8 mouse cellular contexts compared by ENCODE assay signal in genomic region chr8:120488636-120489131, GRCm38 (mm10).
DNase-seq lines count a peak whose midpoint lies in the region; ATAC-seq and TF ChIP-seq lines count a peak whose summit lies in the region.

No protein-coding gene starts in this region.

- peaks cover 14% of the 10 kb centered on the region for H3K4me1 ChIP-seq in cortical plate, adult 2 months (ENCODE audit: control insufficient read depth, insufficient read depth, low read length)
- peaks cover 81% of the 10 kb centered on the region for H3K4me1 ChIP-seq in intestine, embryonic 15.5 days (replicated peaks)
- H3K4me1 ChIP-seq in lung, embryonic 16.5 days (replicated peaks; ENCODE audit: control insufficient read depth, insufficient read depth, low read length) = peaks cover 73% of the 10 kb centered on the region
- H3K4me1 ChIP-seq in stomach, postnatal 0 days (replicated peaks; ENCODE audit: control insufficient read depth, insufficient read depth) = no peaks in the 10 kb centered on the region

- no peak for ATAC-seq in CD4-positive, CD25-positive, alpha-beta regulatory T cell, adult 4 months
- no peak for ATAC-seq in intestine, embryonic 15.5 days
- no peak for ATAC-seq in lung, embryonic 16.5 days (ENCODE audit: low read depth)
- ATAC-seq in stomach, postnatal 0 days (ENCODE audit: low FRiP score, low TSS enrichment) = no peak

- no peaks in the 10 kb centered on the region for H3K36me3 ChIP-seq in intestine, embryonic 15.5 days
- H3K36me3 ChIP-seq in lung, embryonic 16.5 days (ENCODE audit: control insufficient read depth, insufficient read depth, low read length) = no peaks in the 10 kb centered on the region
- H3K36me3 ChIP-seq in stomach, postnatal 0 days (ENCODE audit: control insufficient read depth, insufficient read depth, low read length) = no peaks in the 10 kb centered on the region

- TF ChIP-seq POLR2A in cortical plate, adult 2 months (IDR thresholded peaks at IDR 0.05; ENCODE audit: extremely low read depth, insufficient read depth, low read length) = no peak

- peak; percentile 28 for DNase-seq in CD4-positive, CD25-positive, alpha-beta regulatory T cell, adult 2 months (ENCODE audit: low read depth, low spot score)
- DNase-seq in 3T3-L1 (ENCODE audit: low read depth, low spot score) = peak; percentile 32
- peak; percentile 63 for DNase-seq in stomach, postnatal 0 days (ENCODE audit: low spot score)
- DNase-seq in testis, postnatal 10 days (ENCODE audit: low spot score) = no peak

- H3K4me3 ChIP-seq in cortical plate, adult 2 months (ENCODE audit: insufficient read depth, low read length) = peak overlapping the region; percentile 49
- H3K4me3 ChIP-seq in intestine, embryonic 15.5 days (replicated peaks) = peak overlapping the region; percentile 78
- peak overlapping the region; percentile 65 for H3K4me3 ChIP-seq in lung, embryonic 16.5 days (ENCODE audit: low read length)
- H3K4me3 ChIP-seq in stomach, postnatal 0 days (ENCODE audit: low read depth, low read length) = peak overlapping the region; percentile 75

- H3K4me2 ChIP-seq in intestine, embryonic 15.5 days (replicated peaks) = peak overlapping the region; percentile 98
- H3K4me2 ChIP-seq in lung, embryonic 16.5 days (ENCODE audit: low read depth, low read length) = peak overlapping the region; percentile 98
- peak overlapping the region; percentile 98 for H3K4me2 ChIP-seq in stomach, postnatal 0 days (replicated peaks; ENCODE audit: low read depth)

- no peaks in the 10 kb centered on the region; the same call in 1 of the 2 replicates for H3K27me3 ChIP-seq in intestine, embryonic 15.5 days (replicated peaks)
- no peaks in the 10 kb centered on the region for H3K27me3 ChIP-seq in lung, embryonic 16.5 days (ENCODE audit: control insufficient read depth, insufficient read depth, low read depth, low read length)
- H3K27me3 ChIP-seq in stomach, postnatal 0 days (ENCODE audit: control insufficient read depth, insufficient read depth, low read length) = no peaks in the 10 kb centered on the region

- TF ChIP-seq EP300 in stomach, postnatal 0 days (optimal IDR thresholded peaks at IDR 0.05) = no peak

- WGBS in intestine, embryonic 15.5 days = under 1% methylated on average over 25 of the region's 25 CpGs
- under 1% methylated on average over 25 of the region's 25 CpGs for WGBS in lung, embryonic 16.5 days
- under 1% methylated on average over 25 of the region's 25 CpGs for WGBS in stomach, postnatal 0 days

- H3K9ac ChIP-seq in intestine, embryonic 15.5 days = peak overlapping the region; percentile 83
- H3K9ac ChIP-seq in lung, embryonic 16.5 days (ENCODE audit: low read length) = peak overlapping the region; percentile 87
- H3K9ac ChIP-seq in stomach, postnatal 0 days (ENCODE audit: low read length) = peak overlapping the region; percentile 80

- H3K9me3 ChIP-seq in intestine, embryonic 15.5 days = no peaks in the 10 kb centered on the region
- H3K9me3 ChIP-seq in lung, embryonic 16.5 days (ENCODE audit: control insufficient read depth, low read length) = no peaks in the 10 kb centered on the region
- no peaks in the 10 kb centered on the region for H3K9me3 ChIP-seq in stomach, postnatal 0 days (ENCODE audit: control insufficient read depth, low read length)

- no peak for TF ChIP-seq CTCF in cortical plate, adult 2 months (IDR thresholded peaks at IDR 0.05; ENCODE audit: extremely low read depth, insufficient read depth, low read length)
- no peak for TF ChIP-seq CTCF in stomach, postnatal 0 days (IDR thresholded peaks at IDR 0.05; ENCODE audit: low read depth)

- H3K27ac ChIP-seq in cortical plate, adult 2 months (ENCODE audit: insufficient read depth, low read length) = peak overlapping the region; percentile 95
- peak overlapping the region; percentile 96 for H3K27ac ChIP-seq in intestine, embryonic 15.5 days
- H3K27ac ChIP-seq in lung, embryonic 16.5 days (ENCODE audit: low read length) = peak overlapping the region; percentile 97
- H3K27ac ChIP-seq in stomach, postnatal 0 days (replicated peaks) = peak overlapping the region; percentile 91
